Mouse (Mus musculus): ENCODE measurements at regions not wholly inside any gene's neighbourhood (a gene's known extent, or its start where the extent isn't known, plus 50 kb on each side); places are given as distances from the start of the nearest gene placed in this dataset.

GRCm38 (mm10) chr6:78599751-78600150, 131.1 kb upstream of the Reg3g start:
- no peak for DNase-seq

DNA sequence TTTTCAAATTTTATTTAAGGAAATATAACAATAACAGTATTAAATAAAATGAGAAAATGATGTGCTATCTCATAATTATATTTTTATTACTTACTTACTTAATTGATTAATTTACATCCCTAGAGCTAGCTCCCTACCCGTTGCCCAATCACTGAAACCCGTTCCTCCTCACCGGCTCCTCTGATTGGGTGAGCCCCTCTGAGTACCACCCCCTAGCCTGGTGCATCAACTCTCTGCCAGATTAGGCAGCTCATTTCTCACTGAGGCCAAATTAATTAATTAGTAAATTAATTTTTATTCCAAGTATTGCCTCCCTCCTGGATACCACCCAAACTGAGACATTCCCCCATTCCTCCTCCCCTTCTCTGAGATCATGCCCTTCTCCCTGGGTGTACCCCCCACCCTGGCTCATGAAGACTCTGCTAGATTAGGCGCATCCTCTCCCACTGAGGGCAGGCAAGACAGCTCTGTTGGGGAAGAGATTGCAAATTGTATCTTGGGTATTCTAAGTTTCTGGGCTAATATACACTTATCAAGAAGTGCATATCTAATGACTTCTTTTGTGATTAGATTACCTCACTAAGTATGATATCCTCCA, 101.4 kb upstream of the Reg3g start:
- no peak for DNase-seq

- DNase-seq, result no peak
Observed at GRCm38 (mm10) chr6:78553008-78553698, 84.5 kb upstream of the Reg3g start.

DNA sequence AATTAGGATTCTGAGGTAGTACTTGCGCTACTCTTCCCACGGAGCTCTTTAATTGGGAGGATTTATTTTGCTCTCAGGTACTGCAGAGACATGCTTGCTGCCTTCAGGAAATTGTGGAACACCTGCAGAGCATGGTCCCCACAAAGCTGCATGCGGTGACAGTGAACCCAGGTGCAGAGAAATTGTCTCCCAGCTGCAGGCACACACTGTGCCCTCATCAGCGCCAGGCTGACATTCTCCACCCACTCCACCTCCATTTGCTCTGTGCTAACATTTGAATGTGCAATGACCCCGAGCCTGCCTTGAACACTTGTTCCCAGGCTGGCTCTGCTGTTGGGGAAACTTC, 83.7 kb upstream of the Reg3g start:
- DNase-seq, result no peak

- no peak for DNase-seq
Observed at GRCm38 (mm10) chr6:78551666-78552352, 83.1 kb upstream of the Reg3g start.

DNA sequence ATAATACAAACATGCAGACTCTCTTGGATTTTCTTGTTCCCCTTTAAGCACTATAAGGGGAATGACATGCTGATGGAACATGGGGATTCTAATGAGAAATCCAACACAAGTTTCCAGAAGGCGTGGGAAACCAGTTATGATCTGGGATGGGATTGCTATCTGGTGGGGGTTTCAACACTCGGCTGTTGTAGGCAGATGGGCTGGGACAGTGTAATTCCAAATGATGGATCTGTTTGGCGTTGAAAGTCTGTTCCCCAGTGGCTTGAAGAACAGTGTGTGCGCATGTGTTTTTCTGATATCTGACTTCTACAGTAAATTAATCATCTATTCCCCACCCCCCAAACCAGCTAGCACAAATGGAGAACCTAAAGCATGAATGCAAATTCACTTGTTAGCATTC, 79.8 kb upstream of the Reg3g start:
- no peak for DNase-seq

- no peak for DNase-seq
Observed at GRCm38 (mm10) chr6:78547721-78548120, 79.0 kb upstream of the Reg3g start.

GRCm38 (mm10) chr6:78544238-78544637, 75.6 kb upstream of the Reg3g start:
- peak; percentile 77 for DNase-seq

DNA sequence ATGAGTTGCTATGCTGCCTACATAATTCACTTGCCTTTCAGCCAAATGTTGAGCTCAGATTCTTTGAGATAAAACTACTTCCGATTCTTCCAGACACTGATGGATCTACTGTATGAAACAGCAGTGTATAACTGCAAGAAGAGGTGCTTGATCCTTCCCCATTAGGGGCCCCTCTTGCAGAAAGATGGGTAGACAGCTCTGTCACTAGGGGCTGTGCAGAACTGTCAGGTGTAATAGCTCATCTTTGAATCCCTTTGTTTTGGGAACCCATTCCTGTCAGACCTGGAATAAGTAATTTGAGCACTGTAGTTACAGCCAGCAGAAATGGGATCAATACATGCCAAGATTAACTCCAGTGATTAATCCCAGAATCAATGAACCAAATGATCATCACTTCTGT, 68.8 kb upstream of the Reg3g start:
- no peak for DNase-seq

- DNase-seq, result no peak
Observed at GRCm38 (mm10) chr6:78526986-78527762, 58.5 kb upstream of the Reg3g start.

All from right cerebral cortex, postnatal 14 days (tissue).